Mouse (Mus musculus): ENCODE results near the gene Ccdc88b.

GRCm38 (mm10) chr19:6829069-6829468, 28.9 kb downstream of the Ccdc88b start:
- no peak for TF ChIP-seq GATA1 (IDR thresholded peaks at IDR 0.05; ENCODE audit: borderline replicate concordance, low read length)
- TF ChIP-seq FLI1 (IDR thresholded peaks at IDR 0.05; ENCODE audit: low read length) = no peak
